Mouse (Mus musculus): ENCODE measurements around the gene Tlr3. TPM values are rescaled to one million over a fixed set of nuclear protein-coding genes. Genes with fewer than 3 reads are reported as not detected.

Tlr3 gene
- 10 to 100 TPM in 1 of 2 experiments, 1 to 10 TPM in 1; 9.7 to 10.7 TPM for total RNA-seq (2021)
- long read RNA-seq, experiment 1, full-length matches to known transcripts = 1 of 3 reads
- long read RNA-seq, experiment 1, partial matches to known transcripts = 0 of 3 reads
- long read RNA-seq, experiment 1, other reads (novel, unspliced or antisense) = 2 of 3 reads
- long read RNA-seq, experiment 2 = 0 reads

- no peak for DNase-seq (ENCODE audit: low spot score in 2 of 2)
Measured at GRCm38 (mm10) chr8:45410882-45411281, at the start of gene Tlr3. TSS of gene Tlr3 (minus strand) at chr8:45411080.

GRCm38 (mm10) chr8:45457874-45458273 is 47.0 kb upstream of the Tlr3 start:
- DNase-seq (ENCODE audit: low spot score in 2 of 2) = no peak

- DNase-seq (ENCODE audit: low spot score in 2 of 2) = peak in 1 of 2 experiments; percentile 18
Measured at GRCm38 (mm10) chr8:45454426-45454825, 43.5 kb upstream of the Tlr3 start.

GRCm38 (mm10) chr8:45452115-45452514 is 41.2 kb upstream of the Tlr3 start:
- DNase-seq (ENCODE audit: low spot score in 2 of 2) = no peak

GRCm38 (mm10) chr8:45448842-45449241 is 38.0 kb upstream of the Tlr3 start:
- DNase-seq (ENCODE audit: low spot score in 2 of 2) = no peak

- DNase-seq (ENCODE audit: low spot score in 2 of 2) = no peak
Measured at GRCm38 (mm10) chr8:45448257-45448656, 37.4 kb upstream of the Tlr3 start.

GRCm38 (mm10) chr8:45438899-45439535 is 28.1 kb upstream of the Tlr3 start:
- DNase-seq (ENCODE audit: low spot score in 2 of 2) = no peak

- no peak for DNase-seq (ENCODE audit: low spot score in 2 of 2)
Measured at GRCm38 (mm10) chr8:45420151-45420550, 9.3 kb upstream of the Tlr3 start.

- DNase-seq (ENCODE audit: low spot score in 2 of 2) = no peak
Measured at GRCm38 (mm10) chr8:45414965-45415364, 4.1 kb upstream of the Tlr3 start.

GRCm38 (mm10) chr8:45410146-45410880 is 567 bp downstream of the Tlr3 start:
- DNase-seq (ENCODE audit: low spot score in 2 of 2) = peak; percentile 20 to 42

- DNase-seq (ENCODE audit: low spot score in 2 of 2) = no peak
Measured at GRCm38 (mm10) chr8:45409702-45410101, 1.2 kb downstream of the Tlr3 start.

- DNase-seq (ENCODE audit: low spot score in 2 of 2) = no peak
Measured at GRCm38 (mm10) chr8:45383250-45383649, 27.6 kb downstream of the Tlr3 start.

- no peak for DNase-seq (ENCODE audit: low spot score in 2 of 2)
Measured at GRCm38 (mm10) chr8:45381963-45382347, 28.9 kb downstream of the Tlr3 start, which contains the start of gene Fam149a. TSS of gene Fam149a (minus strand) at chr8:45382291.

- DNase-seq (ENCODE audit: low spot score in 2 of 2) = no peak
Measured at GRCm38 (mm10) chr8:45381075-45381962, 29.6 kb downstream of the Tlr3 start.

GRCm38 (mm10) chr8:45380598-45380997 is 30.3 kb downstream of the Tlr3 start:
- no peak for DNase-seq (ENCODE audit: low spot score in 2 of 2)

GRCm38 (mm10) chr8:45374071-45374470 is 36.8 kb downstream of the Tlr3 start:
- DNase-seq (ENCODE audit: low spot score in 2 of 2) = no peak

- no peak for DNase-seq (ENCODE audit: low spot score in 2 of 2)
Measured at GRCm38 (mm10) chr8:45367154-45367553, 43.7 kb downstream of the Tlr3 start.

GRCm38 (mm10) chr8:45363220-45363619 is 47.7 kb downstream of the Tlr3 start:
- no peak for DNase-seq (ENCODE audit: low spot score in 2 of 2)

- no peak for DNase-seq (ENCODE audit: low spot score in 2 of 2)
Measured at GRCm38 (mm10) chr8:45362323-45362722, 48.6 kb downstream of the Tlr3 start.

- no peak for DNase-seq (ENCODE audit: low spot score in 2 of 2)
Measured at GRCm38 (mm10) chr8:45359091-45359605, 51.7 kb downstream of the Tlr3 start.
